Mouse (Mus musculus) c-Kit-positive CD71-negative TER-119-negative erythroid progenitor cells, embryonic 14.5 days (primary cell): ENCODE measurements around the gene Rasal2.

Source experiments
- DNase-seq: peaks from one replicate; pipeline ENCODE4 v3.0.0-alpha.2; 2013; ENCODE audit warnings: low read depth

Rasal2 gene

DNA sequence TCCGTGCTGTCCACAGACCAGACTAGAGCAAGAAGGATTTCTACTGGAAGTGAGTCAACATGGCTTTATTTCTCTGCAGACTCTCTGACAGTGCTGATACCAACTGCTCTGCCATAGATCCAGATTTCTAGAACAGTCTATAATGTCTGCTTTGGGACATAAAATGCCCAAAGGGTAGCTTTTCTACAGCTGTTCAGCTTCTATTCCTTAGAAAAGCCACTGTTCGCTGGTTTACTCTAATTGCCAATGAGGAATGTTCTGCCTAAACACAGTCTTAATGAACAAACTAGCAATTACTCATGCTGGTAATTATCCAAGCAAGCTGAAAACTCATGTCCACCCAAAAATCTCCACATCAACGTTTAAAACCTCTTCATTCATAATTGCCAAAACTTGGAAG, 77.6 kb downstream of the Rasal2 start:
- no peak for DNase-seq

DNA sequence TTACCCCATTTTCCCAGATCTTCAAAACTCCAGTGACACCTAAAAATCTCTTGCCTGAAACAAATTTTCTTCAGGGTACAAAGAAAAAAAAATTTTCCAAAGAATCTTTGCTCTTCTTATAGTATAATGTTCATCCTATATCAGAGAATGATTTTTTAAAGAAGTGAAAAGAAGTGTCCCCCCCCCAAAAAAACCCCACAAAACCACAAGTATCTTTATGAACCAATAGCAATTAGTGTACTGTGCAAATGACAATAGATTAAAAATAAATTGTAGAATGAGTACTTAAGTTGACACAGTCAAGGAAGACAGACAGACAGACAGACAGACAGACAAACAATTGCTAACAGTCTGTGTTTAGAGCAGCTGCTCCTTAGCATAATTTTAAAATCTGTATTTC, 84.3 kb downstream of the Rasal2 start:
- DNase-seq = no peak

DNA sequence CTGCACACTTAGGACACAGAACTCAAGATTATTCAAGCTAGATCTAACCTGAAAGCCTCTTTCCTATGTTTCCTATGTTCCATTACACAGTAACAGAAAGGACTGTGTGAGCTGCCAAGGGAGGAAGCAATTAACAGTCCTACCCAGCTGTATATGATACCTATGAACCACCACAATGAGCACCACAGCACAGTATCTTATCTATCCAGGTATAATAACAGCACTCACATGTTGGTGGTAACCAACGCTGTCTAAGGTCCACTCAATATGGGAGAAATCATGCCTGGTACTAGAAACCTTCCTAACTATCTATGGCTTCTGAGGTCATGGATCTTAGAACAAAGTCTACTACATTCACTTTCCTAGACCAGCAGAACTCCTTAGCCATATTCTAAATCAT, 89.3 kb downstream of the Rasal2 start:
- no peak for DNase-seq

DNA sequence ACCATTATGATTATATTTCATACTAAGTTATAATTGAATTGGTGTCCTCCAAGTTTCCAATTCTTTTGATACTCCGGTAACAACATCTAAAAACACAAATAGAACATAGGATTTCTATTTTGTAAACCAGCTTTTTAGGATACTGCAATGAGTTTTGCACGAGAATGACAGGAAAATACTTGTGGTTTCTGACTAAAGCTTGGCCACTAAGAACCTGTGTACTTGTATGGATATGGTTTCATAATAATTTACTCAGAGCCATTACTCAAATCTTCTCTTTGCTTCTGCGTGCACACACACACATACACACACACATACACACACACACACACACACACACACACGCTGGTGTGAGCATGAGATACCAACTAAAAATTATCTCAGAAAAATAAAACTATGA, 93.5 kb downstream of the Rasal2 start:
- DNase-seq = no peak

DNA sequence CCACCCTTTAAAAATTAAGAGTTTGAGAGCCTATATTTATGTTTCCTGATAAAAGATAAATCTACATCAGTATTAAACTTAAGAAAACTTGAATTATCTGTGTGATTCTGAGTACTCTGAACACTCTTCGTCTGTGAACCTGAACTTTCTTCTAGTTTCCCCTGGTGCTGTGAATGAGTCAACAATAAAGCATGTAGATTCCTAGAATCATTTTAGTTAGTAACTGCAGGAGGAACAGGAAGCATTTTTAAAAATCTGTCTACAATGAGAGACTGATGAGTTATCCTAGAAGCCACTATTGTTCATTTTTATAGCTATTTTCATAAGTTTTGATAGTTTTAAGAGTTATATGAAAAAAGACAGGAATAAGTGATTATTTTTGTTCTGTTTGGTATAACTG, 111.1 kb downstream of the Rasal2 start:
- no peak for DNase-seq

DNA sequence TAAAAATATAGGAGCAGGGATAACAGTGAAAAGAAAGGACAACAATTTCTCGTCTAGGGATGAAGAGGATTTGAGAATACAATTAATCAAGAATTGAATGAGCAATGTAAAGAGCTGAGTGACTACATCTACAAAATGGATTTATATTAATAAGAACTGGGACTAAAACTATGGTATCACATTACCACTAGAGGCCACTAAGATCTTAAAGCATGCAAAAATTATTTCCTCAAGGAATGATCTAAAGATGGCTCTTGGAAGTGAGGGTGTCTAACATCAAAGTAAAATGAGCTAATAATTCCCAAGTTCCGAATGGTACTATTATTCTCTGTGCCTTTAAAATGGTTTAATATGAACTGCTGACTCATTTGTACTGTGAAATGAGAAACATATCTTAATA, 112.8 kb downstream of the Rasal2 start:
- no peak for DNase-seq

DNA sequence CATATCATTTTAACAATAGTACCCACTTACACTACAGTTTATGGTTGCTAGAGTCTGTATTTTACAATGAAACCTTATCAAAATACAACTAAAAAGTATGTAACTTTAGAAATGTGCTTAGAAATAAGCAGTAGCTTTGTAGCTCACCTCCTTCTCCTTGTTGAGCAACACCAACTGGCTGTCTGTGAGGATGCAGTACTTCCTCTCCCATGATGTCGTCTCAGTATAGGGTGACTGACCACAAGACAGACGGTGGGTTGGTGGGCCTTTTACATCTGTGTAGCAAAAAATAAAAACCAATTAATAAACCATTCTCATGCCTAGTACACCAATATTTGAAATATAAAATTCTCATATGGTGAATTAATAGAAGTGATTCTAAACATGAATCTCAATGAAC, 113.4 kb downstream of the Rasal2 start:
- peak; percentile 10 for DNase-seq

DNA sequence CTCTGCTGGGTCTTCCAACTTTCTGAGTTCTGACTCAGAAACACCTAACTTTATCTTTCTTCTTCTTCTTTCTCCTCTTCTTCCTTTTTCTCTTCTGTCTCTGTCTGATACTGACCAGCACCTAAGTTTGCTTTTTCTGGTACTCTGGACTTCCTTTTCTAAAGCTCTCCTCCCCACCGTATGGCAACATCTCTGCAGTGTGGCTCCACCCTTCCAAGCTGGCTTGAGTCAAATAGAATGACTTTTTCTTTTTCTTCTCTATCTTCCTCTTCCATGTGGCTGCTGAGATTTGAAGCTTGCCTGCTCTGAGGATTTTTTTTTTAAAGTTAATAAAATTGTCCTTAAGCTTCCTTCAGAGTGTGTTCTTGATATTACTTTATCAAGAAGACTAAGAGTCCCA, 115.3 kb downstream of the Rasal2 start:
- no peak for DNase-seq

DNA sequence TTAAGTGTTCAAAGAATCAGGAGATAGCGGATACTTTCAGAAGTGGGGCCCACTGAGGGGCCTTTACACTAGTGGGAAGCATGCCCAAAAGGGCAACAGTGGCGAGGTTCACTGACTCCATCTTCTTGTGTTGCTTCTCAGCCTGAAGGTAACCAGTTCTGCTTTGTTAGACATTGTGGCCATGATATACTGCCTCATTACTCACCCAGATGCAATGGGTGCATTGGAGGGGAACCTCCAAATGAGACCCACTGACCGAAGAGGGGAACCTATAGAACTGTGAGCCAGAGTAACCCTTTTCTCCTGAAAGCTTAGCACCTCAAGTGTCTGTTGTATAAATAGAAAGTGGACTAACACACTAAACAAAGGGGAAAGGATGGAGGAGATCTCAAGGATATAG, 116.5 kb downstream of the Rasal2 start:
- no peak for DNase-seq

DNA sequence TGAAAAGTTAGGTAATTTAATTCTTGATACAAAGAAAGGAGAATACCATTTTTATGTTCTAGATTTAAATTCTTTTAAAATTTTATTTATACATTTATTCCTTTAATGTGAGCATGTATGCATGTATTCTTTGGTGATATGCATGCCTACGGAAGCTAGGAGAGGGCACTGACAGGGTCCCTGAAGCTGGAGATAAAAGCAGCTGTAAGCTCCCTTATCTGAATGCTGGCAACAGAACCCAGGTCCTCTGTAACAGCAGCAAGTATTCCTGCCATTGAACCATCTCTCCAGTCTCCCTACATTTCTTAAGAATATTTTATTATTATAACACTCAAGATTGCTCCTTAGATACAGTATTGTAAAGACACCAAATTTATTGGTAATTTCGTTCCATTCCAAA, 122.2 kb downstream of the Rasal2 start:
- no peak for DNase-seq

DNA sequence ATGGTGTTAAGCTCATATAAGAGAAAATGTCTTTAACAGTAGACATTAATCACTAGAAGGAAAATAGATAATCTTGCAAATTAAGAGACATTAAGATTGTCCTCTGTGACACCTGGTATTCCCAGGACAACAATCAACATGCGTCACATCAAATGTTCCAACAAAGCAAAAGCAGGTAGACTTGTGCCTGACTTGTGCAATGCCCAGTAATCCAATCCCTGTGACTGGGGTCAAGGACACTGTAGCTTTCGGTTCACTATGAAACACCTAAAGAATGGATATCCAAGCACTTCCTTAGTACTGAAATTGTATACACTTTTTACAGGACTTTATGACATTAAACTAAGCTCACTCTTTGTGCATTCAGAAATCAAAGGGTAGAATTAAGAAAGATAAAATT, 123.1 kb downstream of the Rasal2 start:
- no peak for DNase-seq

DNA sequence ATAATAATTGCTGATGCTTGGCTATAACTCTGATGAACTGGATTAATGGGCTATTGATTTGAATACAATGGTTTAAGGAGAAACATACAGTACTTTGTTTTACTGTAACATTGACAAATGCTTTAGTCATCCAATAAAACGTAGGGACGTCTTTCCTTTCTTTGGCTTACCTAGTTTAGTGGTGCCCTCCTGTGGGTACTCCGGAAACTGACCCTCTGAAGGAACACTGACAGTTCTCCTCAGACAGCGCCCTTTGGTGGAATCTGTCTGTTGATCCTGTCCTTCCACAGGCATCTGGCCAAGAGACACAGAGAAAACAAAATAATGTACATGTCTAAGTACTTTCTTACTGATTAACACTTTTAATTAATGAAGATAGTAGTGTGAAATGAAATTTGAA, 125.8 kb downstream of the Rasal2 start:
- DNase-seq = peak; percentile 4

DNA sequence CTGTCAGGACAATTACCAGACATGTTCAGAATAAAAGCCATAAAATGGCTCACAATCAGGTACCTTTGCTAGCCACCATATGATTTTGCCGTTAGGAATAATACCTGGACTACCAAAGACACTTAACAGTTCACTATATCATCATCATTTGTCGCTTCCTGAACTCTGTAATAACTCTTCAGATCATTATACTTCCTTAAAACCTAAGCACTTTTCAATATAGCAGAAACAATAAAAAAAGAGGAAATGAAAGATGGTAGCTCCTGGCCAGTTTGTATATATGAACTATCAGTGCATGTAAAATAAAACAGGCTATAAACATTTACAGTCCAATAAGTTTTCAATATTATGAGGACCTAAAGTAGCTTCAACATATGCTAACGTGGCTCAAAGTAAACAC, 127.0 kb downstream of the Rasal2 start:
- DNase-seq = peak; percentile 4

DNA sequence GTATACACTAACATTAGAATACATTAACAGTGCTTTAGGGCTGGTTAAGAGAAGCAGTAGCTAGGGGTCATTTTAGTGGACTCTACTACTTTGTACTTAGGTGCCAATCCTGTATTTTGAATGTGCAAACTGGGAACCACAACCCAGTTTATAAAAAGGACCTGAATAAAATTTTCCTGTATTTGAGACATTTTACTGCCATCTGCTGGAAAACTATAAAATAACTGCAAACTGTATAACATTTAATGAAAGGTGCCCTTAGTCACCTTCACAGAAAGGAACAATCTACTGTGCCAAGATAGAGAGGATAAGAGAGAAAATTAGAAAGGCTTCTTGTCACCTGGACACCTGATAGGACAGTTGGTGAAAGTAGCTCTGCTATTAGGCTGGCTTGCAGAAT, 131.6 kb downstream of the Rasal2 start:
- peak; percentile 8 for DNase-seq

DNA sequence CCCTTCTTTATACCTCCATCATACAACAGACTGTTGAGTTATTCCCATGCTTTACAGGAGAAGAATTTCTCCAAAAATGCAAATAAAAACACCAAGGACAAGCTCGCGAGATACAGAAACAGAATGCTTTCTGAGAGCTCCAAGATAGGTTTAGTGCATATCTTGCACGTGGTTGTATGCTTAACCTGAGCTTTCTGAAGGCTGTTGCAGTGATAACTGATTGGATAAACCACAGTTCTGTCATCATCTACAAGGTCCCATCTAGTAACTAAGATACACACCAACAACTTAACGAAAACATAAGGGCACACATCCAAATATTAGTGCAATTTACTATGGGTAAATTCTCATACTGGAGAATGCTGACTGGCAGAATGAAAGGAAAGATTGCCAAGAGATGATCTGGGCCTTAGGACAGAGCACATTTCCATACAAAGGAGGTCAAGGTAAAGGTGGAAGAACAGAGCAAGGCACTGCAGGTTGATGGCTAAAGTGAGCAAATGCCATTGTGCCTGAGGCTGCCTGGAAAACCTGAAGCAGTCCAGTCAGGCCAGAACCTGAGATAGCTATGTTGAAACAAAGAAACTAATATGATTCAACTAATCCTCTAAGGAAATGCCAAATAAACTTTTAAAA, 136.6 kb downstream of the Rasal2 start:
- DNase-seq = no peak

DNA sequence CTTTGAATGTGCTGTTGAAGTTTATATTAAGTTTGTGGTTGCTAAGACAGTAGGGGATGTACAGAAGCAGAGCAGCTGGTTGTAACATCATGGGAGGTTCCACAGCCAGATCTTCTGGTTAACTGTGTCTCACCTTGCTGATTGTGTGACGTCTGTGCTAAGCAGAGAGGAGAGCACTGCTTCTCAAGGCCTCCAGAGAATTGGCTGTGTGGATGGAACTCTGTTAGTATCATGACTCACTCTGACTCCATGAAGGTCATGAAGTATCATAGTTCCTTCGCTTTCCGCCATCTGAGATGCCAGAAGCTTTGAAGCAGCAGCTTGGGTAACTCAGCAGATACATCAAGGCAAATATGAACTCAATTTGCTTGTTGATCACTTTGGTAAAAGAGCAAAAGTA, 144.5 kb downstream of the Rasal2 start:
- DNase-seq = no peak

DNA sequence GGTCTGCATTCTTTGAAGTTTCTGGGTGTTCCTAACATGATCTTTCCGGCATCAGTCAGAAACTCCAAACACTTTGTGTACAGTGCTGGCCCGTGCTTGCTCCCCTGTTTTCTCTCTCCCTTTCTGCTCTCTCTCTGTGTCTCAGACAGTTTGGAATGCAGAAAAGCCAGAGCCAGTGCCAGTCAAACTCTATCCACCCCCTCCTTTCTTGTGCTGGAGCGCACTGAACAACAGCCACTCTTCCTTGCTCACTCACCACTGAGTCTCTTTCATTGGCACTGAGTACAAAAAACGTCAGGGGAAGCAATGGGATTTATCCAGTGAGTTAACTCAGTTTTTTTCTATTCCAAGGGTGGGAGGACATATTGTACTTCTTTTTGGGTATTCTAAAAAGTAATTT, 155.8 kb downstream of the Rasal2 start:
- no peak for DNase-seq

DNA sequence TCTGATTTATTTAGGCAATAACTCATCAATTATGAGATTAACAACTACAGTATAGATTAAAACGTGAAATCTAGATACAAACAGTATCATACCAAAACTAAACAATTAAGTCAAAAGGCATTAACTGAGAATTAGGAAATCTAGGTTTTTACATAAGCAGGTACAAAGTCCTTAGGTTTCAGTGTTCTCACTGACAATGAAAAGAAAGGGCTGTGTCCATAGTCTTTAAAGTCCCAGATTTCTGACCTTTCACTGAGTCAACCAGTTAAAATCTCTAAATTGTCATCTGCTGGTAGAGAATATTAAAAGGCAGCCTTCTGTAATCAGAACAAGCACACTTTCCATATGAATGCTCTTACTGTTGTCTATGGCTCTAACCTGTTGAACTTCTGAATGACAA, 156.6 kb downstream of the Rasal2 start:
- DNase-seq = no peak

DNA sequence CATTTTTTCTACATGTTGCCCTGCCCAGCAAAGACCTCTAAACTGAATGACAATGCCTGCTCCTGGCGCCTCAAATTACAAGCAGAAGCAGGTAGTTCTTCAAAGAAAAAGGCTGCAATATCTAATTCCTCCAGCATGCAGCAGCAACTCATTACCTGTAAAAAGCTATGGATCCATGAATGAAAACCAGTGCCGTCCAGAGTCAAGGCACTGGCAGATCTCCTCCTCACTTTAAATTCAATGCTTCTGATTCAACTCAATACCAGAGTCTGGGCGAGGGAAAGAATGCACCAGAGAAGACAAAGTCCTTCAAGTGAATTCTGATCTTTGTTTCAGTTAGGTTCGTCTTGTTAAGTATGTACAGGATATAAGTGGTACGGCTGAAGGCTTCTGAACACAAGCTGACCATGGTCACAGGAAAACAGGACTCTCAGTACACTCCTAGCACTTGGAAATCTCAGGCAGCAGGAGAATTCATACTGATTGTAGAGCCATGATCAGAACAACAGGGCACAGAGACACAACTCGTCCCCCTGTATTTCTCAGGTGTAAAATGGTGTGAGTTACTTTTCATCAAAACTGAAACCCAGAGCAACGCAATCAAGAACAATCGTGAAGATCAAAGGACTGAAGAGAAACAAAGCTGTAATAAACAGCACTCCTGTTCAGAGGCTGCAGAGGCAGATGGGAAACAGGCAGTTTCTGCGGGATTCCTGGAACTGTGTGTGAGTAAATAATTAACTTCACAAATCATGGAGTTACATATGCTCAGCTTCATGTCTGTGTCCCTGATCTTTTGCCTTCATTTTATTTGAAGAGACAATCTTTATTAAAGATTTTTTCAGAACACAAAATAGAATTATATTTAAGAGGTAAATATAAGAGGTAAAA, 158.6 kb downstream of the Rasal2 start:
- no peak for DNase-seq

DNA sequence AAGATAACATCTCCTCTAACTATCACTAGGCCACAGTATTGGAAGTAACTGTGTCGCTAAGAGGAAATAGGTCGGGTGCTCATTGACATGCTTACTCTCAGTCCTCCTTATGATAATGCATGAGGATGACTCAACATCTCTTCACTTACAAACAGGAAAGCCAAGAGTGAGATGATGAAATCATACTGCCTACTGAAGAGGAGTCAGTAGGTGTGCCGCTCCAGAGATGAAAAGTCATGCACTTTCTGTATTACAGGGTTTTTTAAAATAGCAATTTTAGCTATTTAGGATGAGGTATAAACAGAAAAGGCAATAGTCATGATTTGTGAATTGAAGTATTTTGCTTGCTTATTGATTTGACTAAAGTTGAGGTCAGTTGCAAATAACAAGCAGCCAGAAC, 164.3 kb downstream of the Rasal2 start:
- peak; percentile 13 for DNase-seq

DNA sequence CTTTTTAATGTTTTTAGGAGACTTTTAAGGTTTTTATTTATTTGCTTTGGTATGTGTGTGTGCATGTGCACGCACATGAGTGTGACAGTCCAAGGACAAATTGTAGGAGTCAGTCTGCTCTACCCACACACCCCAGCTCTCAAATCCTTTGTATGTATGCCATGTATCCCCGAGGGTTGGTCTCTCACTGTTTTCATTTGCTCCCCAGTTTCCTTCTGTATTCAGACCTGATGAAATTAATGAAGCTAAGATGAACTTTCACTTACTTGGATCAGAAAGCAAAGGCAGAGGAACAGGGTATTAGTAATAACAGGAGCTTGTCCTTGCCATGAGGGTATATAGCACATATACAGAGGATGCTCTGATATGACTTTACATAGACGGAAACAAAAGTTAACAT, 165.1 kb downstream of the Rasal2 start:
- DNase-seq = no peak

DNA sequence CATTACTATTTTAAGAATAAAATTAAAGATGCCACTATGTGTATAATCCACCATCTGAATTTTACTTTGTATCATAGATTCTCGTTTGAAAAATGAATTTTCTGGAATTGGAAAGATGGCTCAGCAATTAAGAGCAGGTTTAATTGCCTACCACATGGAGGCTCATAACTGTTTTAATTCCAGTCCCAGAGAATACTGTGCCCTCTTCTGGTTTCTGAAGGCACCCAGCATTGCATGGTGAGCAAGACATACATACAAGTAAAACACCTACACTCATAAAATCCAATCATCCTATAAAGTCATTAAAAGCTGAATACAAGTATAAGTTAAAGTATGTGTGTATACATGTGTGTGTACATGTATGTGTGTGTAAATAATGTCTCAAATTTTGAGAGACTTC, 165.6 kb downstream of the Rasal2 start:
- no peak for DNase-seq

DNA sequence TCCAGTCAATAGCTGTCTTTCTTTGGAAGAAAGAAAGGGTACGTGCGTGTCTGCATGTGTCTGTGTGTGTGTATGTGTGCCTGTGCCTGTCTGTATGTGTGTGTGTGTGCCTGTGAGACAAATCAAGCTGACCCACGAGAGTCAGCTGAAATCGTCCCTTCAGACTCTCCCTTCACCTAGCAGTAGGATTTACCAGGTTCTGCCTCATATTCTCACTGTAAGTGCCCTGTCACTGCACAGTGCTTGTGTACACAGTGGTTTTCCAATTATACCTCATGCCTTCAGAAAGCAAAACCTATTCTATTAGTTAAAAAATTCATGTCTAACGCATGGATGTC, 168.0 kb downstream of the Rasal2 start:
- no peak for DNase-seq
